Mouse (Mus musculus) MEL (cell line): ENCODE measurements around the gene Plcxd2. TPM values are rescaled to one million over a fixed set of nuclear protein-coding genes. Genes with fewer than 3 reads are reported as not detected.

ENCODE experiments used
- DNase-seq: peaks from one replicate; pipeline ENCODE4 v3.0.0; 2011; ENCODE audit warnings: low read depth, low spot score
- H3K27ac ChIP-seq: 2 replicates; pipeline ENCODE4 v1.5.1; 2012; ENCODE audit warnings: low read depth, mild to moderate bottlenecking, control low read depth, low read length, moderate library complexity; ENCODE audit not compliant: control insufficient read depth
- H3K27me3 ChIP-seq, 2 experiments: fragments of 150-350 bp in 1 of 2; sonication (generic) in 1 of 2; 2 replicates each; pipeline ENCODE4 v1.6.1; 2012; ENCODE audit warnings: low read length in 2 of 2, mild to moderate bottlenecking in 2 of 2, improper control_type of control experiment in 1 of 2, moderate library complexity in 1 of 2; ENCODE audit not compliant: insufficient read depth in 2 of 2, control insufficient read depth in 1 of 2
- H3K36me3 ChIP-seq, 2 experiments: 2 replicates each; pipeline ENCODE4 v1.6.1; 2012 to 2014; ENCODE audit warnings: low read length in 2 of 2, improper control_type of control experiment in 1 of 2, inconsistent platforms in 1 of 2, mild to moderate bottlenecking in 1 of 2; ENCODE audit not compliant: insufficient read depth in 2 of 2, control insufficient read depth in 1 of 2
- H3K4me1 ChIP-seq, 2 experiments: fragments of 150-350 bp in 1 of 2; sonication (generic) in 1 of 2; 2 replicates each; pipeline ENCODE4 v1.6.1; 2012; ENCODE audit warnings: low read length in 2 of 2, improper control_type of control experiment in 1 of 2, mild to moderate bottlenecking in 1 of 2; ENCODE audit not compliant: insufficient read depth in 2 of 2, control insufficient read depth in 1 of 2
- H3K4me3 ChIP-seq, 2 experiments: fragments of 150-350 bp in 1 of 2; sonication (generic) in 1 of 2; 2 replicates each; pipeline ENCODE4 v1.5.1; 2012; ENCODE audit warnings: low read depth in 2 of 2, low read length in 2 of 2, mild to moderate bottlenecking in 2 of 2, moderate library complexity in 2 of 2, control low read depth in 1 of 2, improper control_type of control experiment in 1 of 2; ENCODE audit not compliant: control insufficient read depth in 1 of 2, insufficient read depth in 1 of 2
- H3K79me2 ChIP-seq: 2 replicates; pipeline ENCODE4 v1.6.1; 2012; ENCODE audit warnings: mild to moderate bottlenecking, low read length, moderate library complexity; ENCODE audit not compliant: control insufficient read depth, poor library complexity, insufficient read depth
- H3K9ac ChIP-seq: 2 replicates; pipeline ENCODE4 v1.6.1; 2012; ENCODE audit warnings: low read depth, mild to moderate bottlenecking, control low read depth, low read length, moderate library complexity; ENCODE audit not compliant: control insufficient read depth, poor library complexity, severe bottlenecking
- H3K9me3 ChIP-seq: fragments of 150-350 bp; sonication (generic); replicated peaks from 2 replicates; pipeline ENCODE4 v1.6.1; 2012; ENCODE audit warnings: mild to moderate bottlenecking, low read length, improper control_type of control experiment, moderate library complexity; ENCODE audit not compliant: insufficient read depth
- BHLHE40 ChIP-seq: IDR thresholded peaks from 2 replicates; pipeline ENCODE4 v1.6.1; 2012; ENCODE audit warnings: low read depth, mild to moderate bottlenecking, inconsistent platforms, low read length, improper control_type of control experiment, borderline replicate concordance
- CHD1 ChIP-seq: IDR thresholded peaks from 2 replicates; pipeline ENCODE4 v1.6.1; 2012; ENCODE audit warnings: low read depth, mild to moderate bottlenecking, inconsistent platforms, low read length, improper control_type of control experiment
- CHD2 ChIP-seq: IDR thresholded peaks from 2 replicates; pipeline ENCODE4 v1.6.1; 2011; ENCODE audit warnings: low read length, improper control_type of control experiment
- CTCF ChIP-seq, 3 experiments: IDR thresholded peaks in 2 of 3; conservative IDR thresholded peaks in 1 of 3; 2 replicates each; pipeline ENCODE4 v1.5.1; 2011 to 2012; ENCODE audit warnings: low read length in 3 of 3, low read depth in 2 of 3, mild to moderate bottlenecking in 2 of 3, improper control_type of control experiment in 1 of 3, inconsistent platforms in 1 of 3, mixed read lengths in 1 of 3, moderate library complexity in 1 of 3; ENCODE audit not compliant: control insufficient read depth in 1 of 3, insufficient read depth in 1 of 3, poor library complexity in 1 of 3, severe bottlenecking in 1 of 3
- ETS1 ChIP-seq: IDR thresholded peaks from 2 replicates; pipeline ENCODE4 v1.6.1; 2012; ENCODE audit warnings: low read depth, mild to moderate bottlenecking, inconsistent platforms, low read length, improper control_type of control experiment, moderate library complexity
- HCFC1 ChIP-seq: IDR thresholded peaks from 2 replicates; pipeline ENCODE4 v1.6.1; 2012; ENCODE audit warnings: low read depth, mild to moderate bottlenecking, inconsistent platforms, low read length, improper control_type of control experiment, moderate library complexity
- KAT2A ChIP-seq: conservative IDR thresholded peaks from 2 replicates; pipeline ENCODE4 v1.6.1; 2012; ENCODE audit warnings: low read depth, low read length, improper control_type of control experiment, inconsistent platforms
- MAFK ChIP-seq: IDR thresholded peaks from 2 replicates; pipeline ENCODE4 v1.6.1; 2011; ENCODE audit warnings: low read depth, mild to moderate bottlenecking, low read length, improper control_type of control experiment, borderline replicate concordance
- MEF2A ChIP-seq: IDR thresholded peaks from 2 replicates; pipeline ENCODE4 v1.6.1; 2014; ENCODE audit warnings: low read depth, mild to moderate bottlenecking, inconsistent platforms, low read length, improper control_type of control experiment; ENCODE audit not compliant: poor library complexity, insufficient replicate concordance, severe bottlenecking; ENCODE audit errors: extremely low read depth
- MXI1 ChIP-seq: IDR thresholded peaks from 2 replicates; pipeline ENCODE4 v1.6.1; 2011; ENCODE audit warnings: mild to moderate bottlenecking, low read depth, low read length, improper control_type of control experiment
- MYC ChIP-seq: IDR thresholded peaks from 2 replicates; pipeline ENCODE4 v1.6.1; 2011; ENCODE audit warnings: low read depth, mild to moderate bottlenecking, low read length, improper control_type of control experiment, moderate library complexity
- NELFE ChIP-seq: IDR thresholded peaks from 2 replicates; pipeline ENCODE4 v1.6.1; 2011; ENCODE audit warnings: low read depth, low read length, improper control_type of control experiment
- RAD21 ChIP-seq: IDR thresholded peaks from 2 replicates; pipeline ENCODE4 v1.6.1; 2011; ENCODE audit warnings: mild to moderate bottlenecking, low read depth, low read length, improper control_type of control experiment
- SIN3A ChIP-seq: IDR thresholded peaks from 2 replicates; pipeline ENCODE4 v1.6.1; 2012; ENCODE audit warnings: low read length, improper control_type of control experiment, inconsistent platforms
- TAL1 ChIP-seq: IDR thresholded peaks from 2 replicates; pipeline ENCODE4 v1.6.1; 2012; ENCODE audit warnings: mild to moderate bottlenecking, inconsistent platforms, low read length, moderate library complexity, mixed read lengths
- TBP ChIP-seq: IDR thresholded peaks from 2 replicates; pipeline ENCODE4 v1.8.0; 2011; ENCODE audit warnings: low read depth, low read length, improper control_type of control experiment
- TCF12 ChIP-seq: IDR thresholded peaks from 2 replicates; pipeline ENCODE4 v1.6.1; 2014; ENCODE audit warnings: low read depth, mild to moderate bottlenecking, inconsistent platforms, low read length, improper control_type of control experiment, moderate library complexity
- UBTF ChIP-seq: IDR thresholded peaks from 2 replicates; pipeline ENCODE4 v1.6.1; 2012; ENCODE audit warnings: low read depth, mild to moderate bottlenecking, inconsistent platforms, low read length, improper control_type of control experiment, moderate library complexity, borderline replicate concordance; ENCODE audit not compliant: insufficient read depth
- USF1 ChIP-seq: IDR thresholded peaks from 2 replicates; pipeline ENCODE4 v1.6.1; 2014; ENCODE audit warnings: low read depth, mild to moderate bottlenecking, inconsistent platforms, low read length, improper control_type of control experiment, moderate library complexity
- USF2 ChIP-seq, 2 experiments: IDR thresholded peaks; 2 replicates each; pipeline ENCODE4 v1.6.1; 2011 to 2012; ENCODE audit warnings: improper control_type of control experiment in 2 of 2, low read length in 2 of 2, borderline replicate concordance in 1 of 2, inconsistent platforms in 1 of 2, low read depth in 1 of 2, mild to moderate bottlenecking in 1 of 2; ENCODE audit not compliant: insufficient read depth in 1 of 2
- ZC3H11A ChIP-seq: IDR thresholded peaks from 2 replicates; pipeline ENCODE4 v1.6.1; 2012; ENCODE audit warnings: low read depth, mild to moderate bottlenecking, inconsistent platforms, low read length, improper control_type of control experiment
- ZMIZ1 ChIP-seq: IDR thresholded peaks from 2 replicates; pipeline ENCODE4 v1.6.1; 2012; ENCODE audit warnings: low read depth, mild to moderate bottlenecking, inconsistent platforms, low read length, improper control_type of control experiment, moderate library complexity
- polyA plus RNA-seq, 2 experiments: library from polyadenylated mRNA; stranded (reverse) in 1 of 2; unstranded in 1 of 2; fragments of >175 nt in 1 of 2; fragments of >200 nt in 1 of 2; gene quantifications; 2 replicates each; pipeline versions ENCODE4 v1.2.1 to v1.2.4; 2012; ENCODE audit warnings: low replicate concordance in 2 of 2, low read depth in 1 of 2; ENCODE audit not compliant: insufficient read length in 2 of 2, insufficient read depth in 1 of 2, missing spikeins in 1 of 2
- total RNA-seq: library from RNA; depleted of rRNA; stranded (reverse); fragments of 300-350 nt; gene quantifications from 2 replicates; pipeline ENCODE4 v1.2.3, GENCODE M21; 2012

The Plcxd2 gene
- total and polyA plus RNA-seq, 3 experiments = not detected

DNA sequence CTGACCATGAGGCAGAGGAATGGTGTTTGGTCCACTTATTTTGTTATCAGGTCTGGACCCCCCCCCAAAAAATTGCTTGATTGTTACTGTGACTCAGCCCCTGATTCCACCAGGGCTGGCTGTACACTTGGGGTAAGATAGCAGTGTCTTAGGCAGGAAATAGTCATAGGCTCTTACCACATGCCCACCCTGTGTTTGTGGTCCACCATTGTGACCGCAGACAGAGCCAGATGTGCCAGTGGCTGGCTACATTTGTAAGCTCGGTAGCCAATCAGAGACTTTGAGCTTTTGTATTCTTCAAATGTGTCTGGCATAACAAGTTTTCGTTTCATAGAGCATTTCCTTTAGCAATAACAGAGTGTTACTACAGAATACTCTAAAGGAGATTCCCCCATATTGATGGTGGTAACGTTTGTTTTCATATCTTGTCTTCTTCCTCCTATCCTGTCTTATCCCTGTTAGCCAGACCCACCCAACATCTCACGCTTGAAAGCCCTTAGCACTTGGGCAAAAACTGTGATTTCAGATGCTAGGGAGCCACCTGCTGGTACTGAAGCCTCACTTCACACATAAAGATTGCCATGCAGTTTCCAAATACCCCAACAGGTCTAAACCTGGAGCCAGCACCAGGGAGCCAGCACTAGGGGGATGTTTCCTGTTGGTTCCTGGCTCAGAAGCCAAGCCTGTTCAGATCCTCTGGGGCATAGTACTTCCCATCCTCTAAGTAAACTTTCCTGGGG lies 12.3 kb upstream of the Plcxd2 start:
- Histone ChIP-seq H3K4me1 (no peaks in the 10 kb centered on the region), H3K4me3 (no peak overlapping the region), H3K27ac (no peak overlapping the region), H3K9ac (no peak overlapping the region)
- peak; percentile 3 for DNase-seq
- no peak for TF ChIP-seq MAFK
- TF ChIP-seq KAT2A = no peak
- peak; percentile 13 for TF ChIP-seq RAD21
- TF ChIP-seq CTCF (IDR thresholded peaks at IDR 0.05 in 2 of 3, conservative IDR thresholded peaks at IDR 0.05 in 1 of 3; ENCODE audit: control insufficient read depth in 1 of 3, insufficient read depth in 1 of 3, low read depth in 2 of 3, low read length in 3 of 3, poor library complexity in 1 of 3, severe bottlenecking in 1 of 3) = peak in 1 of 3 experiments; percentile 20; a peak in 2 of 6 replicates
- TF ChIP-seq, all 39 proteins: peak for 2
- no peaks in the 10 kb centered on the region for H3K79me2 ChIP-seq
- H3K36me3 ChIP-seq = no peaks in the 10 kb centered on the region
- H3K27me3 ChIP-seq = no peaks in the 10 kb centered on the region
- no peaks in the 10 kb centered on the region for H3K9me3 ChIP-seq

DNA sequence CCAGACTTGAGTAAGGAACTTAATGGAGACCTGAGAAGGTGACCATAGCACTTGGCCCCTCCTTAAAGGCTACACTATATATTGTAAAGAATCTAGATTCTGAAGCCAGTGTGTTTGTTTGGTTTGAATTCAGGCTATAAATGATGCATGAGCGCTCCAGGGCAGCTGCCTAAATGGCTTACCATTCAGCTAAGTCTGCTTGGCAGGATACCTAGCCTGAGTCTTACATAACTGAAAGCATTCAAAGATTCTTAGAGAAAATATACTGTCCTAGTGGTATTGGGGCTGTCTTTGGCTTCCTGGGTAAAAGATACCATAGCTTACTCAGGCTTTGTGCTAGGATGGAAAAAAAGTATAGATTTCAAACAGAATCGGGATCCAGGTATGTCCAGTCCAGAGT lies 11.3 kb upstream of the Plcxd2 start:
- Histone ChIP-seq H3K4me3 (no peak overlapping the region), H3K9ac (no peak overlapping the region), H3K27me3 (no peaks in the 10 kb centered on the region), H3K36me3 (no peaks in the 10 kb centered on the region), H3K27ac (no peak overlapping the region), H3K4me1 (no peaks in the 10 kb centered on the region), H3K9me3 (no peaks in the 10 kb centered on the region), H3K79me2 (no peaks in the 10 kb centered on the region)
- DNase-seq = no peak
- TF ChIP-seq TCF12 = no peak

DNA sequence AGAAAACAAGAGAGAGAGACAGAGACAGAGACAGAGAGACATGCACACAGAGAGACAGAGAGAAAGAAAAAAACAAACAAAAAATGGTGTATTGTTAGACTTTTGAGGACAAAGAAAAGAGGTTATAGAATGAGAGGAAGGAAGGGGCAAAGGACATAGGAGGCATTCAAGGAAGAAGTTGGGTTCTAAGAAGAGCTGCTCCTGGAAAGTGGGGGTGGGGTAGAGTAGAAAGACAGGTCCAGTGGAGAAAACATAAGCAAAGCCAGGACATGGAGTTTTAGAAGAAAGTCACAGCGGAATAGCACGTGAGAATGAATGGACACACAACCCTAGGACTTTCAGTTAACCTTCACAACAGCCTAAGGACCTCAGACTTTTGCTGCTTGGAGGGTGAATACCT lies 10.4 kb upstream of the Plcxd2 start:
- no peaks in the 10 kb centered on the region for H3K4me1 ChIP-seq
- no peak overlapping the region for H3K4me3 ChIP-seq
- TF ChIP-seq USF1 (no peak), ETS1 (no peak), TAL1 (no peak), CTCF (IDR thresholded peaks at IDR 0.05 in 2 of 3, conservative IDR thresholded peaks at IDR 0.05 in 1 of 3; ENCODE audit: control insufficient read depth in 1 of 3, insufficient read depth in 1 of 3, low read depth in 2 of 3, low read length in 3 of 3, poor library complexity in 1 of 3, severe bottlenecking in 1 of 3) (no peak), ZC3H11A (no peak), TCF12 (no peak), CHD1 (no peak), MYC (no peak), BHLHE40 (no peak), UBTF (no peak), TBP (no peak), HCFC1 (no peak), MEF2A (no peak), CHD2 (no peak), USF2 (IDR thresholded peaks at IDR 0.05; ENCODE audit: borderline replicate concordance in 1 of 2, insufficient read depth in 1 of 2, low read depth in 1 of 2, low read length in 2 of 2) (no peak), NELFE (no peak), MXI1 (no peak), ZMIZ1 (no peak), SIN3A (no peak)
- no peaks in the 10 kb centered on the region for H3K27me3 ChIP-seq
- no peak overlapping the region for H3K9ac ChIP-seq
- H3K36me3 ChIP-seq = no peaks in the 10 kb centered on the region
- H3K79me2 ChIP-seq = no peaks in the 10 kb centered on the region
- DNase-seq = no peak
- no peak overlapping the region for H3K27ac ChIP-seq
- no peaks in the 10 kb centered on the region for H3K9me3 ChIP-seq
